Mouse (Mus musculus): ENCODE results near the gene Def8. TPM values are rescaled to one million over a fixed set of nuclear protein-coding genes. Genes with fewer than 3 reads are reported as not detected.
"Not testable (repeated sequence)": the region's sequence is repeated elsewhere in the genome, so short reads cannot be mapped to it uniquely, and the experiment has no call there.

The Def8 gene
- total and polyA plus RNA-seq, 3 experiments: 17.9 to 22.4 (median 19.9) TPM

DNA sequence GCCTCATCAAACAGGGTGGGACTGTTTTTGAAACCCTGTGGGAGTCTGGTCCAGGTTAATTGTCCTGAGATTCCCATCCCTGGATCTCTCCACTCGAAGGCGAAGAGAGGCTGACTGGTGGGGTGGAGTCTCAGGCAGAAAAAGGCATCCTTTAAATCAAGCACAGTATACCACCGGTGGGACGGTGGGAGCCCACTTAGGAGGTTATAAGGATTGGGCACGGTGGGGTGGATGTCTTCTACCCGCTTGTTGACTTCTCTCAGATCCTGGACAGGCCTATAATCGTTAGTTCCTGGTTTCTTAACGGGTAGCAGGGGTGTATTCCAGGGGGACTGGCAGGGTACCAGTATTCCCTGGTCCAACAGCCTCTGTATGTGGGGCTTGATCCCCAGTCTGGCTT is 7.6 kb downstream of the Def8 start:
- Histone ChIP-seq H3K36me3 (replicated peaks in 1 of 2; ENCODE audit: control insufficient read depth in 1 of 2, insufficient read depth in 1 of 2, low read length in 1 of 2) (peaks cover 40 to 47% of the 10 kb centered on the region in 2 experiments), H3K79me2 (replicated peaks; ENCODE audit: control insufficient read depth, extremely low read depth, insufficient read depth, poor library complexity, severe bottlenecking) (peaks cover 28% of the 10 kb centered on the region), H3K9me3 (replicated peaks; ENCODE audit: low read length) (peaks cover 61% of the 10 kb centered on the region)
- H3K27me3 ChIP-seq (replicated peaks); H3K4me1 ChIP-seq (ENCODE audit: control insufficient read depth in 1 of 2, insufficient read depth in 2 of 2); dilution Hi-C loops (cut with MboI; ENCODE audit: extremely low pct_ligation_motif_present, extremely low pct_unique_long_range_greater_than_20kb, low sequenced_read_pairs); in situ Hi-C loops (cut with MboI; ENCODE audit: low pct_ligation_motif_present, low pct_unique_long_range_greater_than_20kb, low sequenced_read_pairs); H3K27ac ChIP-seq (ENCODE audit: insufficient read depth, low read depth); H3K4me2 ChIP-seq (ENCODE audit: insufficient read depth, low read depth, poor library complexity, severe bottlenecking); DNase-seq (ENCODE audit: extremely low read depth); H3K9ac ChIP-seq (ENCODE audit: insufficient read depth, low read depth); H3K4me3 ChIP-seq (replicated peaks in 1 of 3; ENCODE audit: low read depth in 2 of 3, low read length in 2 of 3, poor library complexity in 1 of 3): not testable (repeated sequence)

GRCm38 (mm10) chr8:123431616-123432365 is 8.5 kb downstream of the Def8 start:
- Histone ChIP-seq H3K79me2 (replicated peaks; ENCODE audit: control insufficient read depth, extremely low read depth, insufficient read depth, poor library complexity, severe bottlenecking) (peaks cover 21% of the 10 kb centered on the region; the same call in 1 of the 2 replicates), H3K4me1 (ENCODE audit: control insufficient read depth in 1 of 2, insufficient read depth in 2 of 2) (no peaks in the 10 kb centered on the region), H3K4me2 (ENCODE audit: insufficient read depth, low read depth, poor library complexity, severe bottlenecking) (no peak overlapping the region), H3K36me3 (replicated peaks in 1 of 2; ENCODE audit: control insufficient read depth in 1 of 2, insufficient read depth in 1 of 2, low read length in 1 of 2) (peaks cover 34 to 39% of the 10 kb centered on the region in 2 experiments), H3K27me3 (replicated peaks) (no peaks in the 10 kb centered on the region), H3K9ac (ENCODE audit: insufficient read depth, low read depth) (no peak overlapping the region), H3K4me3 (replicated peaks in 1 of 3; ENCODE audit: low read depth in 2 of 3, low read length in 2 of 3, poor library complexity in 1 of 3) (no peak overlapping the region), H3K27ac (ENCODE audit: insufficient read depth, low read depth) (no peak overlapping the region), H3K9me3 (replicated peaks; ENCODE audit: low read length) (peaks cover 57% of the 10 kb centered on the region)
- in situ Hi-C loops (cut with MboI; ENCODE audit: low pct_ligation_motif_present, low pct_unique_long_range_greater_than_20kb, low sequenced_read_pairs): no loop called here
- dilution Hi-C loops (cut with MboI; ENCODE audit: extremely low pct_ligation_motif_present, extremely low pct_unique_long_range_greater_than_20kb, low sequenced_read_pairs): no loop called here
- TF ChIP-seq ZMIZ1 (IDR thresholded peaks at IDR 0.05; ENCODE audit: low read depth, low read length) (no peak), CTCF (conservative IDR thresholded peaks at IDR 0.05 in 1 of 2, IDR thresholded peaks at IDR 0.05 in 1 of 2; ENCODE audit: low read depth in 2 of 2, low read length in 2 of 2) (no peak), SIN3A (IDR thresholded peaks at IDR 0.05; ENCODE audit: low read length) (no peak), POLR2AphosphoS2 (IDR thresholded peaks at IDR 0.05; ENCODE audit: low read depth, low read length) (no peak), TCF12 (IDR thresholded peaks at IDR 0.05; ENCODE audit: low read depth, low read length) (no peak)
- DNase-seq (ENCODE audit: extremely low read depth): no peak

DNA sequence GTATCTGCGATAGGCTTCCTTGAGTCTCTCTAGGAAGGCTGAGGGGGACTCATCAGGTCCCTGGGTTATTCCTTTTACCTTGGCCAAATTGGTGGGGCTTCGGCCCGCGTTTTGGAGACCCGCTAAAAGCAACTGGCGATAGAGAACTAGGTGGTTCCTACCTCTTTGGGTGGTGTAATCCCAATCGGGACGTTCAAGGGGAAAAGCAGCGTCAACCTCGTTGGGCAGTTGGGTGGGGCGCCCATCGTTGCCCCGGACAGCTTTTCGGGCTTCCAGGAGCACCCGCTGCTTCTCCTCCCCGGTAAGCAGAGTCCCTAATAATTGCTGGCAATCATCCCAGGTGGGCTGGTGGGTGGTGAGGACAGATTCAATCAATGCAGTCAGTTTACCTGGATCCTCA is 9.1 kb downstream of the Def8 start:
- H3K4me3 ChIP-seq (replicated peaks in 1 of 3; ENCODE audit: low read depth in 2 of 3, low read length in 2 of 3, poor library complexity in 1 of 3): no peak overlapping the region
- no peaks in the 10 kb centered on the region for H3K27me3 ChIP-seq (replicated peaks)
- no peak overlapping the region for H3K9ac ChIP-seq (ENCODE audit: insufficient read depth, low read depth)
- H3K36me3 ChIP-seq (replicated peaks in 1 of 2; ENCODE audit: control insufficient read depth in 1 of 2, insufficient read depth in 1 of 2, low read length in 1 of 2): peaks cover 28 to 33% of the 10 kb centered on the region in 2 experiments
- in situ Hi-C loops (cut with MboI; ENCODE audit: low pct_ligation_motif_present, low pct_unique_long_range_greater_than_20kb, low sequenced_read_pairs): no loop called here
- no peak overlapping the region for H3K4me2 ChIP-seq (ENCODE audit: insufficient read depth, low read depth, poor library complexity, severe bottlenecking)
- peaks cover 51% of the 10 kb centered on the region for H3K9me3 ChIP-seq (replicated peaks; ENCODE audit: low read length)
- dilution Hi-C loops (cut with MboI; ENCODE audit: extremely low pct_ligation_motif_present, extremely low pct_unique_long_range_greater_than_20kb, low sequenced_read_pairs): no loop called here
- TF ChIP-seq EP300 (IDR thresholded peaks at IDR 0.05; ENCODE audit: low read length) (no peak), CHD1 (IDR thresholded peaks at IDR 0.05; ENCODE audit: low read depth, low read length) (no peak), RCOR1 (conservative IDR thresholded peaks at IDR 0.05; ENCODE audit: low read depth, low read length) (no peak), USF1 (IDR thresholded peaks at IDR 0.05; ENCODE audit: low read depth, low read length) (no peak), USF2 (conservative IDR thresholded peaks at IDR 0.05; ENCODE audit: low read depth, low read length) (no peak)
- no peaks in the 10 kb centered on the region for H3K4me1 ChIP-seq (ENCODE audit: control insufficient read depth in 1 of 2, insufficient read depth in 2 of 2)
- H3K27ac ChIP-seq (ENCODE audit: insufficient read depth, low read depth): no peak overlapping the region
- DNase-seq (ENCODE audit: extremely low read depth): no peak
- peaks cover 21% of the 10 kb centered on the region; the same call in 1 of the 2 replicates for H3K79me2 ChIP-seq (replicated peaks; ENCODE audit: control insufficient read depth, extremely low read depth, insufficient read depth, poor library complexity, severe bottlenecking)
